Mouse (Mus musculus) thymus, postnatal 10 days (tissue): ENCODE measurements around the gene Cyp2u1.

Experiments
- DNase-seq, 2 experiments: peaks; one replicate each; pipeline ENCODE4 v3.0.0; 2021; ENCODE audit warnings: low spot score in 2 of 2

Gene Cyp2u1

DNA sequence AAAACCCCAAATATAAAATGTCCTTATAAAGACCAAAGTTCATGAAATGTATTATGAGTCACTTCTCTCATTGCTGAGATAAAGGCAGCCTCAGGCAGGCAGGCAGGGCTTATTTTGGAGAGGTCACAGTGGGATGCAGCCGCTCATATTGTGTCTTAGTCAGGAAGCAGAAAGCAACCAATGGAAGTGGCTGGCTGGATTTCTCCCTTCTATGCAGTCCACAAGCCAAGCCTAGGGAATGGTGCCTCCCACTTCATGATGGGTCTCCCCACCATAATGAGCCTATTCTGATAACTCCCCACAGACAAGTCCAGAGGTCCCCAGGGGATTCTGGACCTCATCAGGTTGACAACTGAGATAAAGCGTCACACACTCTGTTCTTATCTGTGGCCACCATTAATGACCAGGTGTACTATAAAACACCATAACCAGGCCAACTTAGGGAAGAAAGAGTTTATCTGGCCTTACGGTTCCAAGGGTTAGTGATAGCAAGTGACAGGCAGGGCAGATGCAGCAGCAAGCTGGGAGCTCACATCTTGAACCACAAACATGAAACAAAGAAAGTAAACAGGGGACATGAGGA is 47.5 kb downstream of the Cyp2u1 start:
- DNase-seq, result no peak

DNA sequence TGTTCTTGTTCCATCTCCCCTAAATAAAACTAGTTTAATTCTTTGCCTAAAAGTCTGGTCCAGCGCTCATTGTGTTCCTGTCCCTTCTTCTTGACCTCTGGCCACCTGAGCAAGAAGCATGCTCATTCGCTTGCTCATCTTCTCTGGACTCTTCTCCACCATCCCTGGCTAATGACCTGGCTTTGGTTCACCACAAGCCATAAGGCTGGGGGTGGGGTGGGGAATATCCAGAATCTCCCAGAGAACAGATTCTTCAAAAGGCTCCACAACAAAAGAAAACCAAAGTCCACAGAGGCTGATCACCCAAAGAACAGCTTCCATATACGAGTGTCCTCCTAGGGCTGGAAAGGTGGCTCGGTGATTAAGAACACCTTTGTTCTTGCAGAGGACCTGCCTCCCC is 48.0 kb downstream of the Cyp2u1 start:
- DNase-seq, result no peak

DNA sequence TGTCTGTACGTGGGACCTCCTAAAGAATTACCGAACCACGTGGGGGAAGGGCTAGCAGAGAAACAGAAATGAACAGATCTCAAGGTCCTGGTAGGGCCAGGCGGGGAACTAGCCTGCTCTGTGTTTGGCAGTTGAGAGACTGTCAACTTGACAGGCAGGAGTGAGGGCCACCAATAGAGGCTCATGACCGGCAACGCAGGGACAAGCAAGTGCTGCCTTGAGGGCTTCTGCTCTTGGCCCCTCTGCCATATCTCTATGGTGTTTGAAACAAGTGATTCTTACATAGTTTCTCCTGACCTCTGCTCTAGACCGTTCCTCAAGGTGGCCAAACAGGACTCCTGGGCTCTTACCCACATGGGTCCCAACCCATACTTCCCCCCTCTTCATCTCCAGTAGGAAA is 51.4 kb downstream of the Cyp2u1 start:
- DNase-seq, result no peak

DNA sequence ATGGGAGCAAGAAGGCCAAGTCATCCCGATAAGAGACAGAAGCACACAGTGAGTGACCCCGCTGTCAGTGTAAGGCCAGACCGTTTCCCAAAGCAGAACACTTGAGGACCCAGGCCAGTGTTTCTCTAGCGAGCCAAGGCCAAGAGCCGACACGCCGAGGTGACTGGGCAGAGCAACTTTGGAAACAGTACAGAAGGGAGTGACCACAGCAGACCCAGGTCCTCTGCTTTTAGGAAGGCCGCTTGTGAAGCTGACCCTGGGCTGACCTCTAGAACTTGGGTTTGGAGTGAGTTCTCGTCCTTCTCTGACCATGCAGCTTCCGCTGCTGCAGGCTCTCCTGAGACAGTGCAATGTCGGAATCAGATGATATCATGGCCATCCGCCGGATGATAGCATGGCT is 52.0 kb downstream of the Cyp2u1 start:
- no peak for DNase-seq

DNA sequence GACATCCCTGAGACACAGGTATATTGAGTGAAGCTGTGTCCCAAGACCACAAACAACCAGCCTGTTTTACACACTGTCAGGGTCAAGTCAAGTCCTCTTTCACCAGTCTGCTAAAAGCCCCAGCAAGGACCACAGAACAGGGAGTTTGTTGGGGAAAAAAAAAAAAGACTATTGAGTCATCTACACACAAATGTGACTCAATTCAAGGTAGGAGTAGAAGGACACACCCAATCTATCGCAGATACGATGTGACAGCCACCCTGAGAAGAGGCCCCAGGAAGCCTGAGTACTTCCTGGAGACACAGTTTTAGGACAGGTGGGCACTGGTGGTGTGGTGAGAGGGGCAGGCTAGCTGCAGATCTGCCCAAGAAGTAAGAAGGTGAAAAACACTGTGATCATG is 52.7 kb downstream of the Cyp2u1 start:
- no peak for DNase-seq

DNA sequence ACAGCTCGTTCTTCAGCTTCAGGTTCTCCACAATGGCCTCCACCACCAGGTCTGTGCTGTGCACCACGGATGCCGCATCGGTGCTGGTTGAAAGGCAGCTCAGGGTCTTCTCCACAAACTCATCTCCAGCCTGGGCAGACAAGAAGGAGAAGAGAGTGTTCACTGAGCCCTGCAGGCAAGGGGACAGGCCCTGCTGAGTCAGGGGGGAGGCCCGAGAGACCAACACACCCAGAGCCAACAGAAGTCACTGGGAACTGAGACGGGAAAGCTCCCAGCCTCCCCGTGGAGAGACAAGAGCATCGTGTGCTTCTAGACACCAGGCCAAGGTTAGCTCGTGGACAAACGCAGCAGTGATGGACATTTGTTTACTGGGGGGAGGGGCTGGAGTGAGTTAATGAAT is 54.6 kb downstream of the Cyp2u1 start:
- DNase-seq, result no peak

DNA sequence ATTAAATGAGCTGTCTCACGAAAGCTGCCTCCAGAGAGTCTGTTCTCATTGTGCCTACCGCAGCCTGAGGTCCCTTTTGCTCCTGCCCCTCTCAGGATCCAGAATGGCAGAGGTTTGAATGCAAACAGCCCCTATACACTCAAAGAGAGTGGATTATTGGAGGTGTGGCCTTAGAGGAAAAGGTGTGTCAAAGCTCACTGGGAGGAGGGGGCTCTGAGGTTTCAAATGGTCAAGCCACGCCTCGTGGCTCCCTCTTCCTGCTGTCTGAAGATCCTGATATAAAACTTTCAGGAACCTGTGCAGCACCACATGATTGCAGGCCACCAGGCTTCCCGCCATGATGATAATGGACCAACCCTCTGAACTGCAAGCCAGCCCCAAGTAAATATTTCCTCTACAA is 55.2 kb downstream of the Cyp2u1 start:
- no peak for DNase-seq

DNA sequence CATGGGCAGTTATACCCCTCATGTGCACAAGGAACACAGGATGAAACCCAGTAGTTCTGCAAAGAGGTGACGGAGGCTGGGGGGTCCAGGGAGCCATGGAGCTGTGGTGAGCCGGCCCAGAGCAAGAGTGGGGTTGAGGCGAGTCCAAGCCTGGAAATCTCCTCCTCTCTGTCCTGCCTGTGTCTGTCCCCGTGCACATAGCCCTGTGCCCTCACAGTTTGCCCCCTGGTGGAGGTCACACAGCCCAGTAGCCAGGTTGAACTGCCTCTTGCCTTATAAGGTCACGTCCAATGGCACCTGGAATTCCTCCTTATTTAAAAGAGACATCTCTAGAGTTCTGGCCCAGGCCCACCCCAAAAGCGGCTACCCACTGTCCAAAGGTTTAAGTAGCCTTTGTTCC is 55.6 kb downstream of the Cyp2u1 start:
- DNase-seq, result no peak

DNA sequence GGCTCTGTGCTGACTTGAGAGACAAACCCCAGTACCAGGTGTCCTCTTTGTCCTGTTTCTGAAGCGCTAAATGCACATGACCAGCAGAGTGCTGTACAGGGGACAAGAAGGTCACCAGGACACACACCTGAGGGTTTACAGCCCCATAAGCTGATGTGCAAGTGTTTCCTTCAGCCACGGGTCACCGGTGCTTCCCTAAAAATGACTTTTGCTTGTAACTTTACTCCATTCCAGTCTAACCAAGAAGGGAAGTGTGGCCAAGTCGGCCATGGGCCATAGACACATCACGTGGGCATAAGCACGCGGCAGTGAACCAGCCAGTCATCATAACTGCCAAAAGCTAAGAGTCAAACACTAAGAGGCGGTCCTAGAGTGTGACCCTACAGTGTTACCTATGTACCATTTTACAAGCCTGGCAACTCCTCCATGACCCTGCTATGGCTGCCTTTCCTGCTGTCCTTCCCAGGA is 56.4 kb downstream of the Cyp2u1 start:
- no peak for DNase-seq

DNA sequence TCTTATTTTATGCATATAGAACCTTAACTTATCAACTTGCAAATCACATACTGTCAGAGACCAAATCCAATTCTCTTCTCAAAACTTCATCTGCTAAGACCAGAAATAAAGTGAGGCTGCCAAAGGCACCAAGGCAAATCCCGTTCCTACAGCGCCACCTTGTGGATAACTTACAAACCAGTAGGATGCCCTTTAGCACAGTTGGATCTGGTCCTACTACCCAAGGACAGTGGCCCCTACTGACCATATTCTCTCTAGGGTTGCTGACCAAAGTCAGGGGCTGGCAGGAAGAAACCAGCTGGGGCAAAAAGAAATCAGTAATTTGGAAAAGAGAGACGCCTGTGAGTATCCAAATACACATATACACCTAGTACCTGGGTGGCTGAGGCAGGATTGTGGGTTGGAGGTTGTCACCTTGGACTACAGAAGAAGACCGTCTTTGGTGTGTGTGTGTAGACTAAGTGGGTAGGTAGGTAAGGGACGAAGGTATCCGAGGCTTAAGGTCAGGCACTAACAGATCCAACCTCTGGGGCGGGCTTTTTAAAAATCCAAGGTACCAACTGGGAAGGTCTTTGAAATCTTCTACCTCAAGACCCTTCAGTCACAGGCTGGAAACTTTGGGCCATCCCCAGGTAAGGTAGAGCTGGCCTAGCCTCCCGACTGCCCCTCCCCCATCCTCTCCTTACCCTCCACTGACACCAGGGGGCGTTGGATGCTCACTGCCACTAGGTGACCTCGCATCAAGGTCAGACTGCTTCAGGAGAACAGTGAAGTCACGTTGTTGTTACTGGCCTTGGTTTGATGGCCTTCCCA is 57.1 kb downstream of the Cyp2u1 start:
- DNase-seq, result peak; percentile 48 to 82
